Mouse (Mus musculus): Measurements from ENCODE around the gene Megf8.

Megf8 gene

DNA sequence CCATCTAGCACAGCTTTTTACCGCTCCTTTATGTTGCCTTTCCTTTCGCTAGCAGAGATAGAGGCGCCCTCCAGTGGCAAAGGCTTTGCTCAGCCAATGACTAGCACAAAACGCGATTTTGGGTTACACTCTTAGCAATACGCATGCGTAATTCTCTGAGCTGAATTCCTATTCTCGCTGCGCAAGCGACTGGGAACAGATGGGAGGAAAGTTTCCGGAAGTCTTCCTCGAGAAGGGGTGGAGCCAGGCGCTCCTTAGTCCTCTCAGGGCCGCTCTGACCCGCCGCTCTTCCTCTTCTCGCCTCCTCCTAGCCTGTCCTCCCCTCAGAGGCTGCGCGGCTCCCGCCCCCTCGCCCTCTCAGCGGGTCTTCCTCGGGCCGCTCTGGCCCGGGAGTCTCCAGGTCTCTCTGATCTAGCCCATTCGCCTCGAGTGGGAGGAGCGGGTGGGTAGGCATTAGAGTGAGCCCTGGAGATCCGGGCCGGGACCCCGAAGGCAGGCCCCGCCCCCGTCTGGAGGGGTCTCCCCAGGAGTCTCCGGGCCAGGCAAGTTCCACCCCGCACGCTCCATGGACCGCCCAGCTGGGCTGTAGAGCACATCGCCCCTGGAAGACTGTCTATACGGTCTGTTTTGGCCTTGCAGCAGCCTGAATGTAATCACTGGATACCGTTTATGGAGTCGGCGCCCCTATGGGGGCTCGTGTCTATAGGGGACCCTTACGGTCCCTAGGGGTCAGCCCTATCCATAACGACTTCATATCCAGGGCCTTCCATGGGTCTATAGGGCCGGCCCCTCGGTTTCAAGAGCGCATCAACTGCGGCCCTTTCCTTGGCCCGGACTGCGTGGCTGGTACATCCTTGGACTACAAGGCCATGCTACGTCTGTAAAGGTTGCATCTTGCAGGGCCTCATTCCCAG, at the start of gene Megf8:
Gene Megf8, plus strand, starts transcription at position 633 of the 914 bp plus-strand sequence.
- peak; percentile 93 to 98 for DNase-seq

DNA sequence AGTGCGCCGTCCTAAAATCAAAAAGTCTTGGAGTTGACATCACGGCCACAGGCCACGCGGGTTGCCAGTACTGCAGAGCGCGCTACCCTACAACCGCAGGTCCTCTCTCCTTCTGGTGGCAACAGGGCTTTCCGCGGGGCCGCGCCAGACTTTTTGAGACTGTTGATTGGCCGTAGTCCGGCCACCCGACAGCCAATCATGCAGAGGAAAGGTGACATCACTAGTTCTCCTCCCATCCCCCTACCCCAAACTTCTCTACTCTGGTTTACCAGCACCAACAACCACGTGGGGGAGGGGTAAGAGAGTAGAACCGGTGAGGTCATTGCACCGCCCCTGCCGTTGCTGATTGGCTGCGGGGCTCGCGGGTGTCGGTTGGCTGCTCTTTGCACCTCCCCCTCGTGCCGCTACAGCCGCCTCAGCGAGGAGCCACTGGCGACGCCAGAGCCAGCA, 49.6 kb upstream of the Megf8 start, which contains the start of gene Cic:
Gene Cic, plus strand, starts transcription at position 404 of the 450 bp plus-strand sequence.
- peak in 1 of 2 experiments; percentile 97 for DNase-seq

GRCm38 (mm10) chr7:25267751-25268463, 49.1 kb upstream of the Megf8 start:
- DNase-seq = peak; percentile 99

DNA sequence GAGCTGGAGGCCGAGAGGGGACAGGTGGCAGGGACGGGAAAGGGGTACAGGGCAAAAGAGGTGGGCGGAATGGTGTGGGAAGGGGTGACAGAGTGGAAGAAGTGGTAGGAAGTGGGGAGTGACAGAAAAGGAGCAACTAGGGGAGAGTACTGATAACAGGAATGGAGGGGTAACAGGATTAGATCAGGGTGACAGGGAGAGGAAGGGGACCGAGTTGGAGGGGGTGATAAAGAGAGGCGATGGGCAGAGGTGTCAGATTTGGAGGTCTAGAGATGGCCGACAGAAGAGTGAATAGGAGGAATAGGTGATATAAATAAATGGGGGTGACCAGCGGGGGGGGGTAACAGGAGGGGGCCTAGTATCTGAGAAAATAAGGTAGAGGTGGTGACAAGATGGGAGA, 48.4 kb upstream of the Megf8 start:
- no peak for DNase-seq

- peak; percentile 35 to 41 for DNase-seq
Observed at GRCm38 (mm10) chr7:25269029-25269428, 47.9 kb upstream of the Megf8 start.

DNA sequence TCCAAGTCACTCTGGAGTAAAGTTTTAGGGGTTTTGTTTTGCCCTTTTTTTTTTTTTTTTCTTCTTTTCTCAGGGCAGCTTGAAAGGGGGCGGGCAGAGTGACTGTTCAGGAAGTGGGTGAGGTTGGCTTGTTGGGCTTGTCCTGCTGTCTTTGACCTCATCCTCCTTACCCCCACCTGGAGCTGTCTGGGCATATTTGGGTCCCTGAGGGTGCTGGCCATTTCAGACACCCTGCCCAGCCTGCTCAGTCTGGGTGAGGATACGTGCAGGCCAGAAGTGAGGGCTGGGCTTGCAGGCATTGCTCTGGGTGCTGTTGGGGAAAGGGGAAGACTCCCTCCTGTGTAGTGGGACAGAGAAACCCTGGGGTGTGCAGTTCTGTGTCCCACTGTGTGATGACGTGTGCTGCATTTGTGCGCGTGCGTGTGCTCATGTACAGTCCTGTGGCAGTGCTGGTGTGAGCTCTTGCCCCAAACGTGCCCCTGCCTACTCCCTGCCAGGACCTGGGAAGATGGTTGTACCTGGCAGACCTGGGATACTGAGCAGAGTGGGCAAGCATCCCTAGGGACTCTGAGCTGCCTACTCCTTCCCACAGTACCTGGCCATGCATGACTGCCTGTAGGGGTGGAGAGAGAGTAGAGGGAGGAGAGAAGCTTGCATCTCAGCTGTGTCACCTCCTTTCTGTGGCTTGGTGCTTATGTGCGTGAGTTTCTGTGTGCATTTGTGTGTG, 47.3 kb upstream of the Megf8 start:
- peak; percentile 12 to 13 for DNase-seq

DNA sequence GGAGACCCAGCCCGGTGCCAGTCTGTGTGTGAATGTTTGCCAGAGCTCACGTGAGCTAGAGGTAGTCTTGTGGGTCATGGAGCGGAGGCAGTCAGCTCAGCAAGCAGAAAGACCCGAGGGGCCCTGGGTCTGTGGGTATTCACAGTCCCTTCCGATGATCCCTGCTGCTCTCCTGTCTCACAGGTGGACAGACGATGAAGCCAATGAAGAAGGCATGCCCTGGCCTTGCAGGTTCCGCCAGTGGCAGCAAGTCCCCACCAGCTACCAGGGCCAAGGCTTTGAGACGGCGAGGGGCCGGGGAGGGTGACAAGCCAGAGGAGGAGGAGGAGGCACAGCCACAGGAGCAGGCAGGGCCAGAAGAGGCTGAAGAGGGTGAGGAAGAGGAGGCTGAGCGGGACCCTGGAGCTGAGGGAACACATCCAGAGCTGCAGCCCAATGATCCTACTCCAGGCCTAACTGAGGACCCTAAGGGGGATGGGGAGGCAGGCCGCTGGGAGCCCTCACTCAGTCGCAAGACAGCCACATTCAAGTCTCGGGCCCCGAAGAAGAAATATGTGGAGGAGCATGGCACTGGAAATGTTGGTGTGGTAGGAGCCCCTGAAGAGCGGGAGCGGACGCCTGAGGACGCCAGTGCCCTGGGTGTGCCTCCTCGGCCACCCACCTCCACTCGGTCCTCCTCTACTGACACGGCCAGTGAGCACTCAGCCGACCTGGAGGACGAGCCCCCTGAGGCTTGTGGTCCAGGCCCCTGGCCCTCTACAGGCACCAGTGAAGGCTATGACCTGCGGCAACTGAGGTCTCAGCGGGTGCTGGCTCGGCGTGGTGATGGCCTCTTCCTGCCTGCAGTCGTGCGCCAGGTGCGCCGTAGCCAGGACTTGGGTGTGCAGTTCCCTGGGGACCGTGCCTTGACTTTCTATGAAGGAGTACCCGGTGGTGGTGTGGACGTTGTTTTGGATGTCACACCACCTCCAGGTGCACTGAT, 46.0 kb upstream of the Megf8 start:
- DNase-seq = peak in 1 of 2 experiments; percentile 18

GRCm38 (mm10) chr7:25271651-25272444, 45.1 kb upstream of the Megf8 start:
- peak in 1 of 2 experiments; percentile 21 for DNase-seq

DNA sequence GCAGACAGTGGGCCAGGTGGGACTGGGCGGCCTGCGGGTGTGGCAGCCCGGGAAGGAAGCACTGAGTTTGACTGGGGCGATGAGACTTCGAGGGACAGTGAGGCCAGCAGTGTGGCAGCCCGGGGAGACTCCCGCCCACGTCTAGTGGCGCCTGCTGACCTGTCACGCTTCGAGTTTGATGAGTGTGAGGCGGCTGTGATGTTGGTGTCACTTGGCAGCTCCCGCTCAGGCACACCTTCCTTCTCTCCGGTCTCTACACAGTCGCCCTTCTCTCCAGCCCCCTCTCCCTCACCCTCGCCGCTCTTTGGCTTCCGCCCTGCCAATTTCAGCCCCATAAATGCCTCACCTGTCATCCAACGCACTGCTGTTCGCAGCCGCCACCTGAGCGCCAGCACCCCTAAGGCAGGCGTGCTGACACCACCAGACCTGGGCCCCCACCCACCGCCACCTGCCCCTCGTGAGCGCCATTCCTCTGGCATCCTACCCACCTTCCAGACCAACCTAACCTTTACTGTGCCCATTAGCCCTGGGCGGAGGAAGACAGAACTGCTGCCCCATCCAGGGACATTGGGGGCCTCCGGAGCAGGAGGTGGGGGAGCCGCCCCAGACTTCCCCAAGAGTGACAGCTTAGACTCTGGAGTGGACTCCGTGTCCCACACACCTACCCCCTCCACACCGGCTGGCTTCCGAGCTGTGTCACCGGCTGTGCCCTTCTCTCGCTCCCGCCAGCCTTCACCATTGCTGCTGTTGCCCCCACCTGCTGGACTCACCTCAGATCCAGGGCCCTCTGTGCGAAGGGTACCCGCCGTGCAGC, 44.3 kb upstream of the Megf8 start:
- no peak for DNase-seq

- peak in 1 of 2 experiments; percentile 50 for DNase-seq
Observed at GRCm38 (mm10) chr7:25273259-25274241, 43.4 kb upstream of the Megf8 start.

DNA sequence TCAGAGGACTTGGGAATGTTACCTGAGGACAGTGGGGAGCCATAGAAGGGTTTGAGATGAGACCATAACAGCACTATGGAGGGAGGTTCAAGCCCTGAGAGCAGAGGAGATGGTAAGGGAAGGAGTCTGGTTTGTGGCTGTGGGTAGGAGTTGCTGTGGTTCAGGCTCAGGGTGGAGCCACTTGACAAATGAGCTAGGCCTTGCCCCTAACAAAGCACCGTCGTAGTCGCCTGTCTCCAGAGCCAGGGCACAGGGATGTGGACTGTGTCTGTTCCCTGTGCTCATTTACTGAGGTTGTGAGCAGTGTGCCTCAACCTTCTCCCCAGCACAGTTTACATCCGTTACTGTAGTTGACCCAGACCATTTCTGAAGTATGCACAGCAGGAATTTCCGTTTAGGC, 42.4 kb upstream of the Megf8 start:
- DNase-seq = no peak

DNA sequence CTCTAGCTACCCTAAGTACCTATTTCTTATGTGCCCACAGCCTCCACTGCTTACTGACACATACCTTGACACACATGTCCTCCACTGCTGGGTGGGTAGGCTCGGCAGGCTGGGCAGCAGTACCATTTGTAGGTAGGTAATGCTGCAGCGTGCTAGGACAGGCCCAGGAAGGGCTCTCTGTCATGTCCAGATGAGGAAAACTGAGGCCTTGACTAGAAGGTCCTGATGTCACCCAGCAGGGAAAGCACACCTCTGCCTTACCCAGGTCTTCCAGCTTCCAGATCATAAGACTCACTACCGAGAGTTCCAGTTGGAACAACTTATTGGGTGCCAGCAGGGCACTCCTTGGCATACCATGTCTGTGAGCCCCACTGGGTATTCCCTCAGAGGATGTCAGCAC, 42.0 kb upstream of the Megf8 start:
- DNase-seq = no peak

GRCm38 (mm10) chr7:25275555-25276298, 41.2 kb upstream of the Megf8 start:
- DNase-seq = no peak

DNA sequence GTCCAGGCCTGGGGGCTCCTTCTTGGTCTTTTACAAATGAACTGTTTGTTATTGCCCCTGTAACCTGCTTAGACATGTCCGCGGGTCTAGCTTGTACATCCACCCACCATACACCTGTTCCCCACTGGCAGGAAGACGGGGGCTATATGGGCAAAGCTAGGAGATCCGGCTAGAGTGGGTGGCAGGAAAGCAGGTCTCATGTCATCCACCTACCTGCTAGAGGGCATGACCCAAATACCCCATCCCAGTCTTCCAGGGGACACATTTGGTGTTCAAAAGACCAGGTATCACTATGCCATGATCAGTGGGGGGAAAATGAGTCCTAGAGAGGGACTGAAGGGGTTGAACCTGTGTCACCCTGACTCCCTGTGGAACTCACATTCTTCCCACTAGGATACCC, 39.6 kb upstream of the Megf8 start:
- DNase-seq = peak in 1 of 2 experiments; percentile 18

GRCm38 (mm10) chr7:25277998-25278340, 39.0 kb upstream of the Megf8 start:
- DNase-seq = no peak

- peak; percentile 89 to 90 for DNase-seq
Observed at GRCm38 (mm10) chr7:25278341-25279075, 38.5 kb upstream of the Megf8 start.

All from cerebellum, postnatal 25 days (tissue).